51 mouse cellular contexts compared by ENCODE assay signal in genomic region chr13:23906906-23907305, GRCm38 (mm10). TPM values are rescaled to one million over a fixed set of nuclear protein-coding genes. Genes with fewer than 3 reads are reported as not detected.
"Had no signal": no experiment of that assay in that cellular context is flagged by ENCODE, and none has a peak within 500 bp of the region (broad histone marks: within the 10 kb centered on the region; RNA-seq: fewer than 3 reads in every experiment).

No protein-coding gene starts in this region.

- H3K36me3 ChIP-seq: heart, embryonic 12.5 days; heart, embryonic 13.5 days; heart, embryonic 15.5 days; hindbrain, embryonic 10.5 days; hindbrain, embryonic 12.5 days; hindbrain, embryonic 13.5 days; hindbrain, embryonic 15.5 days; intestine, embryonic 15.5 days; kidney, embryonic 15.5 days had no signal

- H3K27ac ChIP-seq: heart, embryonic 13.5 days; heart, embryonic 15.5 days; hindbrain, embryonic 10.5 days; hindbrain, embryonic 12.5 days; hindbrain, embryonic 13.5 days; hindbrain, embryonic 14.5 days; hindbrain, embryonic 15.5 days; hindbrain, postnatal 0 days; intestine, embryonic 15.5 days; kidney, embryonic 15.5 days; kidney, postnatal 0 days; layer of hippocampus, adult 2 months; left cerebral cortex, adult 2 months had no signal

- DNase-seq: heart, postnatal 10 days; heart, postnatal 36 days; heart, postnatal 4 days; kidney, adult 11 months; kidney, adult 18-20 months; kidney, adult 2 months; kidney, adult 8-10 months; kidney, adult 9 months; kidney, postnatal 10 days; kidney, postnatal 14 days; kidney, postnatal 25 days; kidney, postnatal 36 days; kidney, postnatal 4 days; layer of hippocampus, adult 9-11 months; layer of hippocampus, postnatal 36 days had no signal

- H3K4me3 ChIP-seq: heart, embryonic 12.5 days; heart, embryonic 13.5 days; heart, embryonic 15.5 days; hindbrain, embryonic 10.5 days; hindbrain, embryonic 12.5 days; hindbrain, embryonic 13.5 days; hindbrain, embryonic 15.5 days; intestine, embryonic 15.5 days; kidney, embryonic 15.5 days; layer of hippocampus, adult 2 months; left cerebral cortex, adult 2 months had no signal

- H3K9me3 ChIP-seq: heart, embryonic 12.5 days; heart, embryonic 13.5 days; heart, embryonic 15.5 days; hindbrain, embryonic 10.5 days; hindbrain, embryonic 12.5 days; hindbrain, embryonic 13.5 days; hindbrain, embryonic 15.5 days; intestine, embryonic 15.5 days; kidney, embryonic 15.5 days had no signal

- H3K9ac ChIP-seq: heart, embryonic 12.5 days; heart, embryonic 13.5 days; heart, embryonic 15.5 days; hindbrain, embryonic 12.5 days; hindbrain, embryonic 13.5 days; hindbrain, embryonic 14.5 days; hindbrain, embryonic 15.5 days; intestine, embryonic 15.5 days; kidney, embryonic 15.5 days had no signal

- H3K4me2 ChIP-seq: heart, embryonic 11.5 days; heart, embryonic 12.5 days; heart, embryonic 13.5 days; heart, embryonic 15.5 days; hindbrain, embryonic 12.5 days; hindbrain, embryonic 13.5 days; hindbrain, embryonic 14.5 days; hindbrain, embryonic 15.5 days; intestine, embryonic 15.5 days; kidney, embryonic 15.5 days had no signal

- H3K4me1 ChIP-seq: heart, embryonic 12.5 days; heart, embryonic 13.5 days; heart, embryonic 15.5 days; hindbrain, embryonic 10.5 days; hindbrain, embryonic 12.5 days; hindbrain, embryonic 13.5 days; hindbrain, embryonic 15.5 days; kidney, embryonic 15.5 days had no signal

- H3K27me3 ChIP-seq: heart, embryonic 13.5 days; heart, embryonic 15.5 days; hindbrain, embryonic 12.5 days; hindbrain, embryonic 13.5 days; hindbrain, embryonic 15.5 days; intestine, embryonic 15.5 days; kidney, embryonic 15.5 days had no signal

RNA-seq across cellular contexts. Expression of gene Slc17a4, which starts 7.9 kb away (rescaled TPM):
- total RNA-seq: heart, postnatal 10 days; heart, postnatal 25 days; heart, postnatal 36 days; heart, postnatal 4 days; hematopoietic stem cell, adult 5-6 weeks; hindbrain, postnatal 0 days; layer of hippocampus, adult 18-20 months; layer of hippocampus, adult 2 months; layer of hippocampus, adult 8-10 months; layer of hippocampus, postnatal 10 days; layer of hippocampus, postnatal 14 days; layer of hippocampus, postnatal 25 days; layer of hippocampus, postnatal 36 days; left cerebral cortex, adult 18-20 months; left cerebral cortex, adult 2 months; left cerebral cortex, adult 8-10 months had no signal
- polyA plus RNA-seq: heart, embryonic 11.5 days; heart, embryonic 12.5 days; heart, embryonic 13.5 days; heart, embryonic 14.5 days; heart, embryonic 15.5 days; heart, postnatal 0 days; hindbrain, embryonic 10.5 days; hindbrain, embryonic 11.5 days; hindbrain, embryonic 14.5 days; hindbrain, embryonic 15.5 days; hindbrain, embryonic 16.5 days; hindbrain, postnatal 0 days had no signal

RNA-seq across cellular contexts. Expression of gene Hist1h2ba, which starts 27.1 kb away (rescaled TPM):
- total RNA-seq: heart, postnatal 10 days; heart, postnatal 25 days; heart, postnatal 36 days; heart, postnatal 4 days; hematopoietic stem cell, adult 5-6 weeks; hindbrain, postnatal 0 days; layer of hippocampus, adult 18-20 months; layer of hippocampus, adult 2 months; layer of hippocampus, adult 8-10 months; layer of hippocampus, postnatal 10 days; layer of hippocampus, postnatal 14 days; layer of hippocampus, postnatal 25 days; layer of hippocampus, postnatal 36 days; left cerebral cortex, adult 18-20 months; left cerebral cortex, adult 2 months; left cerebral cortex, adult 8-10 months had no signal
- polyA plus RNA-seq: heart, embryonic 11.5 days; heart, embryonic 12.5 days; heart, embryonic 13.5 days; heart, embryonic 14.5 days; heart, embryonic 15.5 days; heart, embryonic 16.5 days; heart, postnatal 0 days; hindbrain, embryonic 10.5 days; hindbrain, embryonic 11.5 days; hindbrain, embryonic 12.5 days; hindbrain, embryonic 13.5 days; hindbrain, embryonic 14.5 days; hindbrain, embryonic 15.5 days; hindbrain, embryonic 16.5 days; hindbrain, postnatal 0 days; inflammation-experienced regulatory T-cells, adult 6 months; intestine, embryonic 14.5 days; intestine, embryonic 15.5 days; intestine, embryonic 16.5 days; intestine, postnatal 0 days; kidney, embryonic 14.5 days; kidney, embryonic 15.5 days; kidney, embryonic 16.5 days; kidney, postnatal 0 days; large intestine, adult 2 months had no signal

RNA-seq across cellular contexts. Expression of gene Hist1h2aa, which starts 27.4 kb away (rescaled TPM):
- total RNA-seq: heart, postnatal 10 days; heart, postnatal 25 days; heart, postnatal 36 days; heart, postnatal 4 days; hematopoietic stem cell, adult 5-6 weeks; hindbrain, postnatal 0 days; layer of hippocampus, adult 18-20 months; layer of hippocampus, adult 2 months; layer of hippocampus, adult 8-10 months; layer of hippocampus, postnatal 10 days; layer of hippocampus, postnatal 14 days; layer of hippocampus, postnatal 25 days; layer of hippocampus, postnatal 36 days; left cerebral cortex, adult 18-20 months; left cerebral cortex, adult 2 months; left cerebral cortex, adult 8-10 months had no signal
- polyA plus RNA-seq: heart, embryonic 11.5 days; heart, embryonic 12.5 days; heart, embryonic 13.5 days; heart, embryonic 14.5 days; heart, embryonic 15.5 days; heart, embryonic 16.5 days; heart, postnatal 0 days; hindbrain, embryonic 10.5 days; hindbrain, embryonic 11.5 days; hindbrain, embryonic 12.5 days; hindbrain, embryonic 13.5 days; hindbrain, embryonic 14.5 days; hindbrain, embryonic 15.5 days; hindbrain, embryonic 16.5 days; hindbrain, postnatal 0 days; inflammation-experienced regulatory T-cells, adult 6 months; intestine, embryonic 14.5 days; intestine, embryonic 15.5 days; intestine, embryonic 16.5 days; intestine, postnatal 0 days; kidney, adult 2 months; kidney, embryonic 14.5 days; kidney, embryonic 15.5 days; kidney, embryonic 16.5 days; kidney, postnatal 0 days; large intestine, adult 2 months had no signal

RNA-seq across cellular contexts. Expression of gene Slc17a1, which starts 39.4 kb away (rescaled TPM):
- total RNA-seq: heart, postnatal 10 days; heart, postnatal 25 days; heart, postnatal 36 days; heart, postnatal 4 days; hematopoietic stem cell, adult 5-6 weeks; hindbrain, postnatal 0 days; layer of hippocampus, adult 18-20 months; layer of hippocampus, adult 2 months; layer of hippocampus, adult 8-10 months; layer of hippocampus, postnatal 10 days; layer of hippocampus, postnatal 14 days; layer of hippocampus, postnatal 25 days; layer of hippocampus, postnatal 36 days; left cerebral cortex, adult 18-20 months; left cerebral cortex, adult 2 months; left cerebral cortex, adult 8-10 months had no signal
- polyA plus RNA-seq: heart, embryonic 11.5 days; heart, embryonic 12.5 days; heart, embryonic 13.5 days; heart, embryonic 14.5 days; heart, embryonic 15.5 days; heart, embryonic 16.5 days; heart, postnatal 0 days; hindbrain, embryonic 10.5 days; hindbrain, embryonic 11.5 days; hindbrain, embryonic 12.5 days; hindbrain, embryonic 13.5 days; hindbrain, embryonic 14.5 days; hindbrain, embryonic 15.5 days; hindbrain, embryonic 16.5 days; hindbrain, postnatal 0 days; inflammation-experienced regulatory T-cells, adult 6 months; large intestine, adult 2 months had no signal
